Mouse (Mus musculus) monocyte, adult 2 months (primary cell): Measurements from ENCODE around the gene Tas1r2.

Source experiments
- DNase-seq, 2 experiments: peaks; one replicate each; pipeline ENCODE4 v3.0.0; 2022; ENCODE audit warnings: low spot score in 2 of 2, low read depth in 1 of 2

Tas1r2 gene

GRCm38 (mm10) chr4:139703468-139703867 lies 50.1 kb downstream of the Tas1r2 start:
- no peak for DNase-seq

- no peak for DNase-seq
These were observed 52.6 kb downstream of the Tas1r2 start for GRCm38 (mm10) chr4:139705986-139706385.

DNA sequence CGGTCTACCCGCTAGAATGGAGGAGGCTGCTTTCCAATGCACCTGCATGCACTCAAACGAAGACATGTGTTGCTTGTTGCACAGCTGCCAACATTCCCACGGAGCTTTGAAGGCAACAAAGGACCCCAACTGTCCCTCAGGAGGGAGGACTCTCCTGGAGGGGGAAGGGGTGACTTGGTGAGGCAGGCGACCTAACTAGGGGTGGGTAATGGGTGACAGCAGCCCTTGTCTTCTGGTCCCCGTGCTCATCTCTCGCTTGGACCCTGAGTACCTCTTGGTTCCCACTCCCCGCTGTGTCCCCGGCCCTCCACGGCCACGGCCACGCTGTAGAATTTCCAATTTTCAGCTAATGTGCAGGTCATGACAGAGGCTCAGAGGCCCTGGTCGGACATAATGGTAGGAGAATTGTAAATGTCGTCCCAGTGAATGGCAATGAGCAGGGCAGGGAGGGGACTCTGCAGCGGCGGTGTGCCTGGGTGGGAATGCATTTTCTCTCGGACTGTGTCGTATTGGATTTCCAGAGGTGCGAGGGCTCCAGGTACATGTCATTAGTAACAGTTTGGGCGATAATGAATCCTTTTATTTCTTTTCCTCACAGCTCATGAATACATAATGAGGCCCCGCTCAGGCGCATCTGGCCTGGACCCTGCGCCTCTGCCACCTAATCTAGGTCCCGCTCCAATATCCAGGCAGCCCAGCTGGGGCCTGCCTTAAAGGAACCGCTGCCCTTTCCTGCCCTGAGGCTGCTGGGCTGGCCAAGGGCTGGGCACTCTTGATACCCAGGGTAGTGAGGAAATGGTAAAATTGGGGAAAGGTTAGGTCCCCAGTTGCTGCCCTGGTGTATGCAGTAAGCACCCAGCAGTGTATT lies 57.4 kb downstream of the Tas1r2 start:
- no peak for DNase-seq

GRCm38 (mm10) chr4:139715241-139715932 lies 62.0 kb downstream of the Tas1r2 start:
- no peak for DNase-seq

DNA sequence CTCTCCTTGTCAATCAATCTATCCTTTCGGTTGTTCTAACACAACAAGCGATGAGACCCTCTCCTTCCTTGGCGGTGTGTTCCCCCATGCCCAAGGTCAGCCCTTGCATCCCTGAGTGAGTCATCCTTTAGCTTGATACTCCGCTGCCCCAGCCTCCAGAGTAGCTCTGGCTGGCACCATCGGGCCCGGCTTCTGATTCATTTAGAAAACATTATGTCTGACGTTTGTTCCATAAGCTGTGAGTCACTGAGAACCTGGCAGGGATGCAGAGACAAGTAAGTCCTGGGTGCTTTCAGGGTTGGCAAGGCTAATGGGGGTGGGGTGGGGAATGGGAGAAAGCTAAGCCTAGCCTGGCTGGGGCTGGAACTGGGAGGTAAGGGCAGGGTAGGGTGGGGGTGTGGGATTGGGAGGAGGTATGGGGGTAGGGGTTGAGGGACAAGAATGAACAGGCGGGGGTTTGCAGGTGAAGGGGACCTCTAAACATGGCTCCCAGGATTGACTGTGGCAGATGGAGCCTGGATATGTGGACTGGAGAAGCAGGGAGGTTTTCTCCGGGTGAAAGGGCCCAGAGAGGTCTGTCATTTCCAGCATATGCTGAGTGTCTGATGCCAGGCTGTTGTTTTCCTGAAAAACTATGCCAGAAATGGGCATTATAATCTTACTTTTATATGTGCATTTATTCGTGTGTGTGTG lies 63.3 kb downstream of the Tas1r2 start:
- DNase-seq, result no peak

- DNase-seq, result no peak
These were observed 65.6 kb downstream of the Tas1r2 start for GRCm38 (mm10) chr4:139718978-139719377.
